Mouse (Mus musculus) Muller cell, postnatal 12 days (primary cell): Measurements from ENCODE around the gene Nckap5.
A peak's percentile ranks its signal among the peaks of the same experiment; 100 is the strongest.

ENCODE experiments used
- DNase-seq: peaks from one replicate; pipeline ENCODE4 v3.0.0-alpha.2; 2015; ENCODE audit errors: inconsistent ontology term

Gene Nckap5

GRCm38 (mm10) chr1:126765506-126766170, 65.0 kb downstream of the Nckap5 start:
- no peak for DNase-seq

DNA sequence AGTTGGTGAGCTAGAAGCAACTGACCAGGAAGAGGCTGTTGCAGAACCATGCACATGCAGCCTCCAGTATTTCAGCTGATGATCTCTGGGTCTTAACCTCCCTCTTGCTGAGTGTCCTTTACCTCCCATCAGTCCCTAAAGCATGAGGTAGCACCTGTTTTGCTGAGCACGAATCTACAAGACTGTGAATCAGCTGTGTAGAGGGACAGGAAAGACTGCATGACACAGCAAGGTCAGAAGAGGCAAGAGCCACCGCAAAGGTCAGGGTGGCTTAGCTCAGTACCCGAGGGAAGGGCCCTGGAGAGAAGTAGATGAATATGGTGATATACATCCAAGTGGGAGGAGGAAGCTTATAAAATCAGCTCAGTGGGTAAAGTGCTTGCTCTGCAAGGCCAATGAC, 66.4 kb downstream of the Nckap5 start:
- no peak for DNase-seq

GRCm38 (mm10) chr1:126763192-126763591, 67.4 kb downstream of the Nckap5 start:
- no peak for DNase-seq

- no peak for DNase-seq
These were observed 70.2 kb downstream of the Nckap5 start for GRCm38 (mm10) chr1:126760386-126760785.

DNA sequence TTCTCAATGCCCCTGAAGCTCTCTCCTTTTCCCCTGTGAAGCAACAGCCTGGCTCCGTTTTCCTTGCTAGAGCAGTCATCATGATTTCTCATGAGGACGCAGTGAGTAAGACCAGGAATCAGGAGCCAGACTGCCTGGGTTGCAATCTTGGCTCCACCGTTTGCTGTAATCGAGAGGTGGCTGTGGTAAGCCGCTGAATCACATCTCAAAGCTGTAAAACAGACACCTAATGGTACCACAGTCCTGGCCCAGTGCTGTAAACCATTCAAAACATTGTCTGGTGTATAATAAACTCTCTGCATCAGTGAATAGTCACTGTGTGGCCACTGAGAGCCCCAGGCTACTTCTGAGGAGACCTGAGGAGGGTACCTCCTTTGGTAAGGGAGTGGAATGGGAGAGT, 74.9 kb downstream of the Nckap5 start:
- DNase-seq, result peak; percentile 32

- DNase-seq, result no peak
These were observed 77.0 kb downstream of the Nckap5 start for GRCm38 (mm10) chr1:126753611-126754010.

DNA sequence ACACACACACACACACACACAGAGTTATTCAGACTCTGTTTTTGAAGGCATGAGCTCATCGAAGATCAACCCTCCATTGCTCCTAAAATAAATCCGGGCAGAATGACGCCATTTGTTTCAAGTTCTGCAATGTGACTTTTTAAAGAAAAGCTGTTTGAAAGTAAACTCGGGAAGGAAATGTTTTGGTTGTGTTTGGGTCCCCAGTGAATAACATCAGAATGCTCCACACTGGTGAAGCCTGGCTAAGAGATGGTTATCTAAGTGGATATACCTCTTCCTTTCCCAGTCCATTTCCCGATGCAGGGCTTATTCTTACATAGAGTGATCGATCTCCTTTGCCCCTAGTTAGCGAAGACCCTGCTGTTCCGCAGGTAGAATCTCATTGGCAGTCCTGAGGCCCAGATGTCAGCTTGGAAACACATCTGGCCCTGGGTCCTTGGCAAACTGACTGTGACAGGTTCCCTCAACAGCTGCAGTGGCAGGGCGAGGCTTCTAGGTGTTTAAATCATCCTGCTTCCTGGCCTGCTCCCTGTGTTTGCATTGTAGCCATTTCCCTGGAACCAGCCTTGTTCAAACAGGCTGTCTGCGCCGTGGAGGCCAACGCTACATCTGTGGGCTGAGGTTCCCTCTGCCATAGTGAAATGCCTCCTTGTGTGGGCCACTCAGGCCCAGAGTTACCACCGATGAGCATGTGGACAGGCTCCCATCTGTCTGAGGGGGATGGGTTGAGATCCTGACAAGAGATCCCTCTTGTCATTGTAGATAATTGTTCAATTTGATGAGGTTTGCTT, 78.2 kb downstream of the Nckap5 start:
- no peak for DNase-seq

DNA sequence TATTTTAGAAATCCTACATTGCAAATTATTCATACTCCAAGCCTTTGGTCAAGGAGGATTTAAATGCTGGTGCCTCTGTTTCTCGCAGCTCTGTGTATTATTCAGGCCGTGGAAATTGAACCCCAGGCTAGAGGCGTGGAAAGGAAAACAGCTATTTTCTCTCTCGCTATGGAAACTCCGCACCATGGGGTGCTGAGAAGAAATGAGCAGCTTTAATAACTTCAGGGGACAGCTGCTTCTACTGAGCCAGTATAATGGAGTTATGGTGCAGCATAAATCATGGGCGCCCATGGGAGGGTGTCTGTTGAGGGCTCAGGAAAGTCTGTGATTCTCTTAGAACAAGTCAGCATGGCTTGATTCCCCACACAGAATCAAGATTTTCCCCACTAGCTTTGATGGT, 79.5 kb downstream of the Nckap5 start:
- DNase-seq, result no peak

GRCm38 (mm10) chr1:126750156-126750555, 80.4 kb downstream of the Nckap5 start:
- no peak for DNase-seq

- DNase-seq, result no peak
These were observed 82.7 kb downstream of the Nckap5 start for GRCm38 (mm10) chr1:126747914-126748313.

DNA sequence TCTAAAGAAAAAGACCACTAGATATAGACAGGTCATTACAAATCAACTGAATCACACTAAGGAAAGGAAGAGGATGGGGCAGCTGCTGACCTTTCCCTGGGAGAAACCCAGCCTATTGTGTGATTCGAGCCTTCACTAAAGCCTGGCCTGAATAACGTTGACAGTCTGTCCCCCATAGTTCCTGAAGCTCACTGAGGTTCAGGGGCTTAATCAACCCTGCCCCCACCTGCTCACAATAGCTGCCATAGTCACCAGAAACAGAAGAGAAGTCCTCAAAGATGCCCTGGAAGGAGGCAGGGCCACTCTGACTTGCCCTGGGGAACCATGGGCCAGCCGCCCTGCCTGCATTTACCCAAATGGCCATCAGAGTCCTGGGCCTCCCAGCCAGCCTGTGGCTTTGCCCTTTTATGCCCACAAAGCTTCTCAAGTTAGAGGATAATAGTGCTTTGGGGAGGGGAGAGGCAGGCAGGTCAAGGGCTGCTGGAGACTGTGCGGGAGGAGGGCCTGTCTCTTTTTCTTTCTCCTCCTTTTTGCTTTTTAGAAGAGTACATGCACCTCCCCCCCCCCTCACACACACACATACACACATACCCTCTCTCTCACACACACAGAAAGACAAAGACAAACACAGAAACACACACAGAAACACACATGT, 85.0 kb downstream of the Nckap5 start:
- no peak for DNase-seq

DNA sequence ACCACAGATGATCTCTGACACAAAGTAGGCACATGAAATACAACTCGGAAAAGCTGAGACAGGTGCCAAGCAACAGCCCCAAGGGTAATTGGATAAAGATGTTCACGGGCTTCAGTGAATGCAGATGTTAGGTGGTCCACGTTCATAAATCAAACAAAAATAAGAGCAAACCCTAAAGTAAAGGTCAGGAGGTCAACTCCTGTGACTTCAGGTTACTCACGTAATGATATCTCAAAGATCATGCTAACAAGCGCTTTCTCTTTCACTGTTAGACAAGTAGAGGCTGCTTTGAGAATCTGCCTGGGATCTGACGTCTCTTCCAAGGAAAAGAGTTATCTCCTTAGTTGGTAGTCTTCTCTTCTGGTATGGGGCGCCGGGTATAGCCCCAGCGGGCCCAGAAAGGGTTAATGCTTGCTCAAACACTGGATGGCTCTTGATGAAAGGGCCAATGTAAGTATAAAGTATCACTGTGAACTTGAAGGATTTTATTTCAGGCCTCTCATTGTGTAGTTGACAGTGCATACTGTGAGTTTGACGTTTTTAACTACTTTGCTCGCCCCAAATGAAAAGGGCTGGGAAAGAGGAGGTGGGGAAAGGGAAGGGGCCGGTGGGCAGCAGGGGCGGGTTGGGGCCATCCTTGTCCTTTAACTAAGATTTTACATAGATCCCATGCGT, 85.8 kb downstream of the Nckap5 start:
- DNase-seq, result no peak

DNA sequence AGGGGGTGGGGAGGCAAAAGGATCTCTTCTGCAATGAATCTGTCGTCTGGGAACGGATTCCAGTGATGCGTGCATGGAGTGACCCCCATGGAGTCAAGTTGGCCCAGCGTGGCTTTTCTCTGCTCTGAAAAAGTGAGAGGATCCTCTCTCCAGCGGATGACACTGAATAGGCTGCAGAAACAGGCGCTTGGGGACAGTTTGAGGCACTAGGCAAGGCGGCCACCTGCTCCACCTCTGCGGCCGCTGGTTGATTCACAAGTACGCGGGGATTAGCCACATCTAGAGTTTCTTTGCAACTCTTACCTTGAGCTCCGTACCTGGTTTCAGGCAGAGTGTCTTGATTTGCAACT, 92.3 kb downstream of the Nckap5 start:
- no peak for DNase-seq

GRCm38 (mm10) chr1:126737554-126738290, 92.9 kb downstream of the Nckap5 start:
- DNase-seq, result peak; percentile 73

DNA sequence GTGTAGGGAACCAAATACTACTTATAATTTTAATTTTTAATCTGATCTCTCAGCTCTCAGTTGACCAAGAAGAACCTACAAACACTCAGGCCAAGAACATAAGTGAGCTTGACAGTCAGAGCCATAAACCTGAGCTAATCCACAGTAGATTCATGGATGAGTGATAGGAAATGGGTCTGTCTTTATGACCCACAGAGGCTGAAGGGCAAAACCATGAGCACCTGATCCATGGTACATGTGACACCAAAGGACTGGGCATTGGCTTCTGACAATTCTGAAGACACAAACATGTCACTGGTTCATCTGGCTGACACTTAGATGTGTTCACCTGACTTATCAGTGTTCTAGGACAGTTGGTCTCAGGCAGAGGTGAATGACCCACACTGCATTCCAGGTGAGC, 98.9 kb downstream of the Nckap5 start:
- DNase-seq, result no peak

DNA sequence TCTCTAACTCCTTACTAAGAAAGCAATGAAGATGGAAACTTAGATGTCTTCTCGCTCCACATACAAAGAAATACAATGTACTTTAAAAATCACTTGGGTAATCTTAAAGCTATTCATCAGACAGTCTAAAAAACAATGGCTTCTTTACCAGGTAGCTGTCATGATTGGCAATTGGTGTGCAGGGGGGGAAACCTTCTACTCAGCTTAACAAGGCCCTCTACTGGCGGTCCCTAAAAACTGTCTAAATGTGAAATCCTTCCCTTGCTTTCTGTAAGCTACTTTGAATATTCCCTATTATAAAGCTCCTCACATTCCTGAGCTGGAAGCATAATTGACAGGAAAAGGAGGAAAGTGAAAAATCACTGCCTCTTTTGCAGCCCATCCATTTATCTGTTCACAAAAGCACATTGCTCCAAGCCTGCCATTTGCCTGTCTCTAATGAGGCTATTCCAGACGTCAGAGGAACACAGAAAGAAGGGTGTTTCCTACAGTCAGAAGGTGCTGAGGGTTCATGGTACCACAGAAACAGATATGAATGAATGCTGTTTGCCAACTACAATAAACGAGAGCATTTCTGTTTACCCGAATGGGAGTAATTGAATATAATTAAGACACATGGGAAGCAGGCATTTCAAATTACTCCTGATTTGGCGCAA, 104.1 kb downstream of the Nckap5 start:
- DNase-seq, result peak; percentile 52

- no peak for DNase-seq
These were observed 104.8 kb downstream of the Nckap5 start for GRCm38 (mm10) chr1:126725628-126726367.

GRCm38 (mm10) chr1:126721917-126722316, 108.7 kb downstream of the Nckap5 start:
- no peak for DNase-seq

- no peak for DNase-seq
These were observed 110.8 kb downstream of the Nckap5 start for GRCm38 (mm10) chr1:126719733-126720348.

GRCm38 (mm10) chr1:126706611-126707010, 124.0 kb downstream of the Nckap5 start:
- DNase-seq, result no peak
